Mouse (Mus musculus) lung, postnatal 0 days (tissue): ENCODE results near the gene Tmem145.

ENCODE experiments used
- CTCF ChIP-seq: IDR thresholded peaks from 2 replicates; pipeline ENCODE4 v1.5.1; 2016; ENCODE audit warnings: antibody characterized with exemption, mild to moderate bottlenecking
- EP300 ChIP-seq: IDR thresholded peaks from 2 replicates; pipeline ENCODE4 v1.6.1; 2016; ENCODE audit warnings: antibody characterized with exemption, mild to moderate bottlenecking, control low read depth

DNA sequence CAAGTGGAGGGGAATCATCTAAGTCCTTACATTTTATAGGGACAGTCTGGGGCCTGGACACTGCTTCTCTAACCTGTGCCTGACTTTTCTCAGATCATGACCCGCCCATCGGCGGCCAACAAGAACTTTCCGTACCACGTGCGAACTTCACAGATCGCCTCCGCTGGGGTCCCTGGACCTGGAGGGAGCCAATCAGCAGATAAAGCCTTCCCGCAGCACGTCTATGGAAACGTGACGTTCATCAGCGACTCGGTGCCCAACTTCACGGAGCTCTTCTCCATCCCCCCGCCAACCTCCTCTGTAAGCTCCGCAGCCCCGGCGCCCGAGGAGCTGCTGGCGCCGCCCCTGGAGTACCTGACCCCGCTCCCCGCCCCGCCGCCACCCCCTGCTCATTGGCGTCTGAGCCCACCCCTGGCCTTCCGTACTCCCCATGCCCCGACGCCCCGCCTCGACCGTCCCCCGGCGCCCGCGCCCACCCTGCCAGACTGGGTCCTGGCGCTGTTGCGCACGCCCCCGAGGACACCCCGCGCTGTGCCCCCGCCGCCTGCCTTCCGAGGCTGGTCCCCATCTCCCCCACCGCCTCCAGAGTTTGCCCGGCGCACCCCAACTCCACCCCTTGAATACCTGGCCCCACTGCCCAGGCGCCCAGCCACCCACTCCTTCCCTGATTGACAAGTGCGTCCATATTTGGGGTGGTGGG lies 8.8 kb downstream of the Tmem145 start:
- TF ChIP-seq CTCF (no peak), EP300 (no peak)
